Mouse (Mus musculus): ENCODE results near the gene Ugt1a9.

DNA sequence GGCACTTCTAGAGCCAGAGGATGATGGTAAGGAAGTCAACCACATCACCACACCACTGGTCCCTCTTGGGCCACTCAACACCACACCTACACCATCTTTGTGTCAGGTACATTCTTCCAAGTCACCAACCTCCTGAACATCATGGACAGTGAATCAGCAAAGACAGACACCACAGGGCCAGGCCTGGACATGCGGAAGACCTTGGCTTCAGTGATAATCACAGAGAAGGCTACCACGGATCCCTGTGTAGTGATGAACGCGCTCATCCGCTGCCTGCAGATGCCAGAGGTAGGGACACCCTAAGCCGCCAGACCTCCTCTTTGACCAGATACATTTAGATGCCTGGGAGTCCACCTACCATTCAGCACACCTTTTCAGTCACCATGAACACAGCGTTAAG lies 157.5 kb downstream of the Ugt1a9 start:
- TF ChIP-seq CTCF (IDR thresholded peaks at IDR 0.05; ENCODE audit: low read depth, low read length) (peak; percentile 2; the same call in 1 of the 2 replicates), TAL1 (conservative IDR thresholded peaks at IDR 0.05; ENCODE audit: low read depth, low read length) (no peak)
